Mouse (Mus musculus): ENCODE data around the gene Gsk3a. TPM values are rescaled to one million over a fixed set of nuclear protein-coding genes. Genes with fewer than 3 reads are reported as not detected.

Gsk3a gene
- polyA plus RNA-seq, 1 experiment from 2014 or later: 6.7 TPM

GRCm38 (mm10) chr7:25184091-25184490, 53.6 kb downstream of the Gsk3a start:
- 69% methylated on average over 6 of the region's 6 CpGs for WGBS
- H3K27ac ChIP-seq (ENCODE audit: low read length): no peak overlapping the region

GRCm38 (mm10) chr7:25181814-25182213, 55.8 kb downstream of the Gsk3a start:
- no peaks in the 10 kb centered on the region for H3K36me3 ChIP-seq (ENCODE audit: control insufficient read depth, insufficient read depth)
- peak overlapping the region; percentile 36 for H3K4me2 ChIP-seq (ENCODE audit: low read depth, low read length)
- H3K9ac ChIP-seq (ENCODE audit: low read length): no peak overlapping the region
- no peaks in the 10 kb centered on the region for H3K9me3 ChIP-seq (replicated peaks; ENCODE audit: control insufficient read depth, low read length)
- peaks cover 13% of the 10 kb centered on the region for H3K4me1 ChIP-seq (ENCODE audit: control insufficient read depth, insufficient read depth, low read length)
- no peak for ATAC-seq (replicated peaks; ENCODE audit: extremely low read depth, insufficient read depth, low FRiP score)
- 7% methylated on average over 21 of the region's 21 CpGs for WGBS
- H3K27ac ChIP-seq (ENCODE audit: low read length): no peak overlapping the region
- peaks cover 65% of the 10 kb centered on the region for H3K27me3 ChIP-seq (ENCODE audit: control insufficient read depth, insufficient read depth, low read length)
- peak overlapping the region; percentile 13; the same call in 1 of the 2 replicates for H3K4me3 ChIP-seq (ENCODE audit: low read length)

More at GRCm38 (mm10) chr7:25184091-25184490, 53.6 kb downstream of the Gsk3a start:
- no peak for ATAC-seq (replicated peaks; ENCODE audit: extremely low read depth, insufficient read depth, low FRiP score)
- Histone ChIP-seq H3K9ac (ENCODE audit: low read length) (no peak overlapping the region), H3K4me3 (ENCODE audit: low read length) (no peak overlapping the region), H3K9me3 (replicated peaks; ENCODE audit: control insufficient read depth, low read length) (no peaks in the 10 kb centered on the region), H3K36me3 (ENCODE audit: control insufficient read depth, insufficient read depth) (no peaks in the 10 kb centered on the region), H3K27me3 (ENCODE audit: control insufficient read depth, insufficient read depth, low read length) (peaks cover 48% of the 10 kb centered on the region), H3K4me2 (ENCODE audit: low read depth, low read length) (no peak overlapping the region), H3K4me1 (ENCODE audit: control insufficient read depth, insufficient read depth, low read length) (peaks cover 5% of the 10 kb centered on the region)

GRCm38 (mm10) chr7:25181331-25181790, 56.3 kb downstream of the Gsk3a start:
- no peak overlapping the region for H3K27ac ChIP-seq (ENCODE audit: low read length)
- H3K4me2 ChIP-seq (ENCODE audit: low read depth, low read length): peak overlapping the region; percentile 36
- WGBS: 2% methylated on average over 14 of the region's 15 CpGs
- H3K27me3 ChIP-seq (ENCODE audit: control insufficient read depth, insufficient read depth, low read length): peaks cover 70% of the 10 kb centered on the region
- no peaks in the 10 kb centered on the region for H3K9me3 ChIP-seq (replicated peaks; ENCODE audit: control insufficient read depth, low read length)
- 0 out of 2 replicates have a peak, but pooled peaks have one; percentile 15 for ATAC-seq (replicated peaks; ENCODE audit: extremely low read depth, insufficient read depth, low FRiP score)
- H3K36me3 ChIP-seq (ENCODE audit: control insufficient read depth, insufficient read depth): no peaks in the 10 kb centered on the region
- no peak overlapping the region for H3K9ac ChIP-seq (ENCODE audit: low read length)
- H3K4me1 ChIP-seq (ENCODE audit: control insufficient read depth, insufficient read depth, low read length): peaks cover 13% of the 10 kb centered on the region
- peak overlapping the region; percentile 13; the same call in 1 of the 2 replicates for H3K4me3 ChIP-seq (ENCODE audit: low read length)

- H3K9ac ChIP-seq (ENCODE audit: low read length): no peak overlapping the region
- WGBS: 7% methylated on average over 6 of the region's 6 CpGs
- no peak for ATAC-seq (replicated peaks; ENCODE audit: extremely low read depth, insufficient read depth, low FRiP score)
- no peak overlapping the region for H3K4me3 ChIP-seq (ENCODE audit: low read length)
- H3K4me1 ChIP-seq (ENCODE audit: control insufficient read depth, insufficient read depth, low read length): peaks cover 13% of the 10 kb centered on the region
- no peak overlapping the region for H3K4me2 ChIP-seq (ENCODE audit: low read depth, low read length)
- no peaks in the 10 kb centered on the region for H3K36me3 ChIP-seq (ENCODE audit: control insufficient read depth, insufficient read depth)
- H3K27me3 ChIP-seq (ENCODE audit: control insufficient read depth, insufficient read depth, low read length): peaks cover 78% of the 10 kb centered on the region
- no peak overlapping the region for H3K27ac ChIP-seq (ENCODE audit: low read length)
- no peaks in the 10 kb centered on the region for H3K9me3 ChIP-seq (replicated peaks; ENCODE audit: control insufficient read depth, low read length)
Measured at GRCm38 (mm10) chr7:25180512-25180911, 57.1 kb downstream of the Gsk3a start.

- WGBS: under 1% methylated on average over 37 of the region's 56 CpGs
- H3K9ac ChIP-seq (ENCODE audit: low read length): peak within 1 kb of the TSS; percentile 53
Measured at GRCm38 (mm10) chr7:25179606-25180161, 58.0 kb downstream of the Gsk3a start, which contains the start of gene Pou2f2. Gene Pou2f2 (minus strand): TSS chr7:25179726.

GRCm38 (mm10) chr7:25178787-25179605, 58.7 kb downstream of the Gsk3a start:
- 1% methylated on average over 50 of the region's 56 CpGs for WGBS
- peak; percentile 54; the same call in 1 of the 2 replicates for ATAC-seq (replicated peaks; ENCODE audit: extremely low read depth, insufficient read depth, low FRiP score)

More at GRCm38 (mm10) chr7:25179606-25180161, 58.0 kb downstream of the Gsk3a start, which contains the start of gene Pou2f2:
- peak within 1 kb of the TSS; percentile 93 for H3K4me2 ChIP-seq (ENCODE audit: low read depth, low read length)
- H3K4me1 ChIP-seq (ENCODE audit: control insufficient read depth, insufficient read depth, low read length): peaks cover 13% of the 10 kb centered on the region
- peaks cover 85% of the 10 kb centered on the region for H3K27me3 ChIP-seq (ENCODE audit: control insufficient read depth, insufficient read depth, low read length)
- H3K36me3 ChIP-seq (ENCODE audit: control insufficient read depth, insufficient read depth): no peaks in the 10 kb centered on the region
- peak within 1 kb of the TSS; percentile 57 for H3K4me3 ChIP-seq (ENCODE audit: low read length)
- peak; percentile 74 for ATAC-seq (replicated peaks; ENCODE audit: extremely low read depth, insufficient read depth, low FRiP score)
- no peak within 1 kb of the TSS for H3K27ac ChIP-seq (ENCODE audit: low read length)
- H3K9me3 ChIP-seq (replicated peaks; ENCODE audit: control insufficient read depth, low read length): no peaks in the 10 kb centered on the region

GRCm38 (mm10) chr7:25178317-25178716, 59.3 kb downstream of the Gsk3a start:
- H3K27me3 ChIP-seq (ENCODE audit: control insufficient read depth, insufficient read depth, low read length): peaks cover 88% of the 10 kb centered on the region
- 3% methylated on average over 17 of the region's 17 CpGs for WGBS
- no peak overlapping the region for H3K9ac ChIP-seq (ENCODE audit: low read length)
- peaks cover 13% of the 10 kb centered on the region for H3K4me1 ChIP-seq (ENCODE audit: control insufficient read depth, insufficient read depth, low read length)
- peak overlapping the region; percentile 57 for H3K4me3 ChIP-seq (ENCODE audit: low read length)
- no peak overlapping the region for H3K27ac ChIP-seq (ENCODE audit: low read length)
- no peaks in the 10 kb centered on the region for H3K36me3 ChIP-seq (ENCODE audit: control insufficient read depth, insufficient read depth)
- H3K4me2 ChIP-seq (ENCODE audit: low read depth, low read length): peak overlapping the region; percentile 93
- ATAC-seq (replicated peaks; ENCODE audit: extremely low read depth, insufficient read depth, low FRiP score): no peak
- no peaks in the 10 kb centered on the region for H3K9me3 ChIP-seq (replicated peaks; ENCODE audit: control insufficient read depth, low read length)

More at GRCm38 (mm10) chr7:25178787-25179605, 58.7 kb downstream of the Gsk3a start:
- Histone ChIP-seq H3K4me1 (ENCODE audit: control insufficient read depth, insufficient read depth, low read length) (peaks cover 13% of the 10 kb centered on the region), H3K4me2 (ENCODE audit: low read depth, low read length) (peak overlapping the region; percentile 93), H3K27me3 (ENCODE audit: control insufficient read depth, insufficient read depth, low read length) (peaks cover 86% of the 10 kb centered on the region), H3K9me3 (replicated peaks; ENCODE audit: control insufficient read depth, low read length) (no peaks in the 10 kb centered on the region), H3K36me3 (ENCODE audit: control insufficient read depth, insufficient read depth) (no peaks in the 10 kb centered on the region), H3K9ac (ENCODE audit: low read length) (peak overlapping the region; percentile 53), H3K27ac (ENCODE audit: low read length) (no peak overlapping the region), H3K4me3 (ENCODE audit: low read length) (peak overlapping the region; percentile 57)

Measured in heart, embryonic 16.5 days (tissue).